Mouse (Mus musculus): Measurements from ENCODE around the gene Phf23.

DNA sequence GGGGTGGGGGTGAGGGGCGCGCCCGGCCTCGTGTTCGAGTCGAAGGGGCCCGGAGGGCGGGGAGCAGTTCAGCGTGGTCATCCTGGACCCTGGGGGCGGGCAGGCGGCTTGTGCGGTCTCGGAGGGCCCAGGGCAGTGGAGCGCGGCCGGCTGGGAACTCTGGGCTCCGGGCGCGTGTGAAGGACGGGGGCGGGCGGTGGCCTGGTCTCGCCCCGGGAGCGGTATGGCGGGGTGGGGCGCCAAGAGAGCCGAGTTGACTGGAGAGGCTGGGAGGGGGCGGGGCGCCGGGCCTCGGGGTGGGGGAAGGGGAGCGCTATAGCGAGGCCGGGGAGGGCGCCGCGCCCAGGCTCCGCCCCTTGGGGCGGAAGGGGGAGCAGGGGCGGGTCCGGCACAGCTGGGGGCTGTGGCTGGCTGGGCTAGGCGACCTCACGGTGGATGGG lies 1.5 kb downstream of the Phf23 start:
- TF ChIP-seq EP300 (IDR thresholded peaks at IDR 0.05; ENCODE audit: low read depth) = no peak
- TF ChIP-seq CTCF (IDR thresholded peaks at IDR 0.05; ENCODE audit: low read depth) = no peak

All from heart, postnatal 0 days (tissue).